Mouse (Mus musculus) kidney, postnatal 0 days (tissue): Measurements from ENCODE around the gene Def6. TPM values are rescaled to one million over a fixed set of nuclear protein-coding genes. Genes with fewer than 3 reads are reported as not detected.

ENCODE experiments used
- ATAC-seq: fragments of 200-750 bp; cut with Nextera tagmentation; replicated peaks from 2 replicates; pipeline ENCODE4 v1.8.0; 2017; ENCODE audit warnings: low read depth, moderate number of reproducible peaks, moderate TSS enrichment, moderate library complexity; ENCODE audit not compliant: low FRiP score
- DNase-seq: peaks from one replicate; pipeline ENCODE4 v3.0.0-alpha.2; 2016; ENCODE audit warnings: low spot score
- H3K27ac ChIP-seq: fragments of 300-500 bp; sonication (generic); 2 replicates; pipeline ENCODE4 v1.5.1; 2014; ENCODE audit warnings: mild to moderate bottlenecking
- H3K27me3 ChIP-seq: fragments of 300-500 bp; sonication (generic); 2 replicates; pipeline ENCODE4 v1.6.1; 2014; ENCODE audit warnings: low read length, mixed read lengths; ENCODE audit not compliant: insufficient read depth
- H3K36me3 ChIP-seq: fragments of 300-500 bp; sonication (generic); 2 replicates; pipeline ENCODE4 v1.6.1; 2014; ENCODE audit warnings: low read length, mixed read lengths; ENCODE audit not compliant: insufficient read depth
- H3K4me1 ChIP-seq: fragments of 300-500 bp; sonication (generic); replicated peaks from 2 replicates; pipeline ENCODE4 v1.6.1; 2014; ENCODE audit warnings: antibody characterized with exemption, low read length, mixed read lengths; ENCODE audit not compliant: insufficient read depth
- H3K4me2 ChIP-seq: fragments of 300-500 bp; sonication (generic); 2 replicates; pipeline ENCODE4 v1.6.1; 2014; ENCODE audit warnings: mild to moderate bottlenecking, low read length, moderate library complexity, mixed read lengths
- H3K4me3 ChIP-seq: fragments of 300-500 bp; sonication (generic); replicated peaks from 2 replicates; pipeline ENCODE4 v1.5.1; 2014; ENCODE audit warnings: low read depth, low read length
- H3K9ac ChIP-seq: fragments of 300-500 bp; sonication (generic); 2 replicates; pipeline ENCODE4 v1.6.1; 2014; ENCODE audit warnings: low read depth, low read length
- H3K9me3 ChIP-seq: fragments of 300-500 bp; sonication (generic); replicated peaks from 2 replicates; pipeline ENCODE4 v1.6.1; 2016; ENCODE audit warnings: low read length, inconsistent platforms, mixed read lengths
- CTCF ChIP-seq: IDR thresholded peaks from 2 replicates; pipeline ENCODE4 v1.5.1; 2016; ENCODE audit warnings: antibody characterized with exemption, low read depth, mild to moderate bottlenecking, moderate library complexity
- WGBS: fragments of 180-500 bp; shearing (Covaris S2); extraction: QIAGEN DNeasy Blood & Tissue Kit; methylation state at CpG from one replicate; pipeline ENCODE4 v1.1.7; 2014; 5-methylcytosine and 5-hydroxymethylcytosine counted together
- polyA plus RNA-seq: library from polyadenylated mRNA; unstranded; fragments of >200 nt; fragmentation: Nextera tagmentation; extraction: Ambion mirVana; gene quantifications from 2 replicates; pipeline ENCODE4 v1.2.1, GENCODE M21; 2015

The Def6 gene
- polyA plus RNA-seq, 1 experiment from 2014 or later = 8.6 TPM

DNA sequence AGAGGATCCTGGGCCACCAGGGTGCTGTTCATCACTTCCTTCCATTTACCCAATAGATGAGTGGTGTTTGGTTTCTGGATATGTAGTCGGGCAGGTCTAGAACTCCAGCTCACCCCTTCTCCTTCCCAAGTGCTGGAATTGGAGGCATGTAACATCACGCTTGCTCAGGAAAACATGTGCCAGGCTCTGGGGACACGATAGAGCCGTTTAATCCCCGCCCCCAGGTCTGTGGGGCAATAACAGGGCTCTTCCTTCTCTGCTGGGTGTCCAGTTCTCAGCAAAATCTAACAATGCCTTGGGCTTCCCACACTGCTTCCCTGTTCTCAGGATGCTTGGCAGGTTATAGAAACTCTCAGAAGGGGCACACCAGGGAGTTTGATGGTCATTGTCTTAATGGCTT is 29.8 kb downstream of the Def6 start:
- no peak overlapping the region for H3K9ac ChIP-seq
- no peak overlapping the region for H3K27ac ChIP-seq
- no peak for DNase-seq
- no peak overlapping the region for H3K4me3 ChIP-seq
- H3K27me3 ChIP-seq = no peaks in the 10 kb centered on the region
- no peak for ATAC-seq
- TF ChIP-seq CTCF = no peak
- H3K36me3 ChIP-seq = peaks cover 7% of the 10 kb centered on the region; the same call in 1 of the 2 replicates
- 71% methylated on average over 5 of the region's 5 CpGs for WGBS
- no peaks in the 10 kb centered on the region for H3K9me3 ChIP-seq
- H3K4me1 ChIP-seq = no peaks in the 10 kb centered on the region
- no peak overlapping the region for H3K4me2 ChIP-seq

GRCm38 (mm10) chr17:28237874-28238273 is 30.3 kb downstream of the Def6 start:
- Histone ChIP-seq H3K4me2 (no peak overlapping the region), H3K27ac (no peak overlapping the region), H3K9ac (no peak overlapping the region), H3K9me3 (no peaks in the 10 kb centered on the region), H3K27me3 (no peaks in the 10 kb centered on the region), H3K4me1 (no peaks in the 10 kb centered on the region), H3K36me3 (peaks cover 7% of the 10 kb centered on the region; the same call in 1 of the 2 replicates), H3K4me3 (no peak overlapping the region)
- no peak for ATAC-seq
- DNase-seq = no peak
- TF ChIP-seq CTCF = no peak
- WGBS = 77% methylated on average over 6 of the region's 6 CpGs

DNA sequence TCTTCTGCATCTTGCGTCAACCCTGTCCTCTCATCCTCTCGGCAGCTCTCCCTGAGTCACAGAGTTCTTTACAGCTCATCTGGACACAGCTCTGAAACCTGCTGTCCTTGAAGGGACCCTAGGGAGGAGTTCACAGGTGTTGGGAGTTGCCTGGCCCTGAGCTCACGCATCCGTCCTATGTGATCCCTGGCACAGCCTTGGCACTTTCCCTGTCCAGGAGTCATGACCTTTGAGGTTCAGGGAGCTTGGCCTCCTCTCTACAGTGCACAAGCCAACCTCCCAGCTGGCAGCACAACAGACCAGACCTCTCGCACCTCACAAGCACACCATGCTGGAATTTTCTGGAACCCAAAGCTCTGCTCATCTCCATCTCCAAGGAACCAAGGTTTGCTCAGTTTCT is 33.3 kb downstream of the Def6 start:
- H3K9ac ChIP-seq = no peak overlapping the region
- H3K4me1 ChIP-seq = 0 out of 2 replicates have a peak, but pooled peaks cover 3% of the 10 kb centered on the region
- no peaks in the 10 kb centered on the region for H3K9me3 ChIP-seq
- TF ChIP-seq CTCF = no peak
- H3K27ac ChIP-seq = no peak overlapping the region
- peaks cover 12% of the 10 kb centered on the region; the same call in 1 of the 2 replicates for H3K36me3 ChIP-seq
- no peaks in the 10 kb centered on the region for H3K27me3 ChIP-seq
- no peak overlapping the region for H3K4me2 ChIP-seq
- WGBS = 90% methylated on average over 5 of the region's 5 CpGs
- no peak for ATAC-seq
- H3K4me3 ChIP-seq = no peak overlapping the region
- DNase-seq = no peak

GRCm38 (mm10) chr17:28242296-28242695 is 34.7 kb downstream of the Def6 start:
- ATAC-seq = no peak
- Histone ChIP-seq H3K36me3 (peaks cover 10% of the 10 kb centered on the region; the same call in 1 of the 2 replicates), H3K9me3 (no peaks in the 10 kb centered on the region), H3K4me3 (no peak overlapping the region), H3K9ac (no peak overlapping the region), H3K4me1 (peaks cover 5% of the 10 kb centered on the region; the same call in 1 of the 2 replicates), H3K27ac (no peak overlapping the region), H3K4me2 (no peak overlapping the region), H3K27me3 (no peaks in the 10 kb centered on the region)
- DNase-seq = no peak
- no peak for TF ChIP-seq CTCF
- WGBS = 74% methylated on average over 6 of the region's 6 CpGs

DNA sequence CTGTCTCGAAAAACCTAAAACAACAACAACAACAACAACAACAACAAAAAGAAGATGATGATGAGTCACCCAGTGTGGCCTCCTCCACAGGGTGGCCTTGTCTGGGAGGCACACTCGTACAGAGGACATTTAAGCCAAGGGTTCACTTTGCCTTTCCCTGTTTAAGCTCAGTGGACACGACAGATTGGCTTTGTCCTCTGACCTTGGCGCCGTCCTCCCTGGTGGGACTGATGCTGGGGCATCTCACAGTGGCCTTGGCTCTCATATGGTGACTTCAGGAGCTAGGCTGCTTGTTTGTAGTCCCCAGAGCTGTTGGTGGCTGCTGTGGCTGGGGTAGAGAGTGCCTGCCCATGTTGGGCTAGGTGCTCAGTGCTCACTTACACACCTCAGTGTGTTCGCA is 36.6 kb downstream of the Def6 start:
- Histone ChIP-seq H3K4me2 (no peak overlapping the region), H3K9ac (no peak overlapping the region), H3K4me3 (no peak overlapping the region), H3K36me3 (0 out of 2 replicates have a peak, but pooled peaks cover 5% of the 10 kb centered on the region), H3K27ac (no peak overlapping the region), H3K9me3 (no peaks in the 10 kb centered on the region), H3K27me3 (no peaks in the 10 kb centered on the region), H3K4me1 (peaks cover 10% of the 10 kb centered on the region)
- no peak for TF ChIP-seq CTCF
- DNase-seq (no peak), ATAC-seq (no peak)
- 75% methylated on average over 6 of the region's 6 CpGs for WGBS

DNA sequence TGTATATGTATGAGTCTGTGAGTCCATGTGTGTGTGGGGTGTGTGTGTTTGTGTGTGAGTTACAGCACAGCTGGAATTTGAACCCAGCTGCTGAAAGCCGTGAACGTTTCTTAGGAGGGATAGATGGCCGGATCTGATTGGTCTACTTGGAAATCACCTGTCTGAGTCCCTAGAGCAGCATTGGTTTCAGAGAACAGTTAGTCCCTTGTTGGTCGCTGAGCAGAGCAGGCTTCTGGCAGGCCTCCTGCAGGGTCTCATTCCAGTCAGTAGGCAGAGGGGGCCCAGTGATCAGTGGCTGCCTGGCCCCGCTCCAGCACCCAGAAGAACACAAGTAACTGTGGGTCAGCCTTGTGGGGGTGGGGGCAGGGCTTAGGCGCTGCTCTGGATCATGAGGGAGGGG is 37.1 kb downstream of the Def6 start:
- H3K4me2 ChIP-seq = no peak overlapping the region
- DNase-seq = no peak
- no peak overlapping the region for H3K4me3 ChIP-seq
- 0 out of 2 replicates have a peak, but pooled peaks cover 5% of the 10 kb centered on the region for H3K36me3 ChIP-seq
- TF ChIP-seq CTCF = no peak
- peaks cover 10% of the 10 kb centered on the region for H3K4me1 ChIP-seq
- no peak overlapping the region for H3K27ac ChIP-seq
- H3K27me3 ChIP-seq = no peaks in the 10 kb centered on the region
- ATAC-seq = 0 out of 2 replicates have a peak, but pooled peaks have one; percentile 17
- H3K9me3 ChIP-seq = no peaks in the 10 kb centered on the region
- no peak overlapping the region for H3K9ac ChIP-seq
- 38% methylated on average over 6 of the region's 6 CpGs for WGBS

- H3K27ac ChIP-seq = peak overlapping the region; percentile 15; the same call in 1 of the 2 replicates
- no peaks in the 10 kb centered on the region for H3K9me3 ChIP-seq
- H3K9ac ChIP-seq = 0 out of 2 replicates have a peak overlapping the region, but pooled peaks have one; percentile 8
- no peak overlapping the region for H3K4me3 ChIP-seq
- H3K4me1 ChIP-seq = peaks cover 10% of the 10 kb centered on the region
- 54% methylated on average over 11 of the region's 11 CpGs for WGBS
- H3K36me3 ChIP-seq = 0 out of 2 replicates have a peak, but pooled peaks cover 5% of the 10 kb centered on the region
- ATAC-seq (no peak), DNase-seq (no peak)
- H3K4me2 ChIP-seq = no peak overlapping the region
- TF ChIP-seq CTCF = no peak
- H3K27me3 ChIP-seq = no peaks in the 10 kb centered on the region
Observed at GRCm38 (mm10) chr17:28246640-28247039, 39.1 kb downstream of the Def6 start.
